Mouse (Mus musculus): ENCODE data around the gene Col12a1.
"Not testable (repeated sequence)": the region's sequence is repeated elsewhere in the genome, so short reads cannot be mapped to it uniquely, and the experiment has no call there.

Gene Col12a1

DNA sequence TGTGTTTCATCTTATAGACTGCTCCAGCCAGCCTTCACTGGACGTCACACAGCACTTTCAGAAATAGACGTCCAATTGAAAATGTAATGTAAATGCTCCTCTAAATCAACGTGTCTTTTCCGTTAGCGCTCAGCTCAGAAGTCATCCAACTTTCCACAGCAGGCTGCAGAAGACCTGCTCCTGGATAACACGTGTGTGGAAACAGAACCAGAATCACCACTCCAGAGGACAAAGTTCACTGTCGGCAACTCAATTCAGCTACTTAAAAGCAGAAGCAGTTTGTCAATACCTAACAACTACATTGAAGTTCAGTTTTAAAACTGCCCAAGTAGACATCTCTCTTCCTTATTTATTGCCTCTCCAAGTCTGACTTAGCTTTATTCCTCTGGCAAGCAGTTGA, 29.3 kb downstream of the Col12a1 start:
- DNase-seq = no peak

DNA sequence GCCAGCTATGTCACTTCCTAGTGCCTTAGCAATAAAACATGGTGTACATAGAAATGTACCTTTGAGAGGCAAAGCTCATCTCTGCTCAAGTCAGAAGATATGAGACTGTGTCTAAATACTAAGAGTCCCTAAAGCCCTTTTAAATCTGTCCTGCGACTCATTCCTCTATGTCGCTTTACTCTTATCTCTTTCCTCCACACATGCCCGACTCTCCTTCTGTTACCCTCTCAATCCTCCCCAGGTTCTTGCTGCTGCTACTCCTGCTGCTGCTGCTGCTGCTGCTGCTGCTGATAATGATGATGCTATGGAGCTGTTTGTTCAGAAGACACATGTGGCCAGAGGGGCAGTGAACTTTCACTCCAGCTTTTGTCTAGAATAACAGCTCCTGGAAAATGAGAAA, 31.4 kb downstream of the Col12a1 start:
- DNase-seq = no peak

DNA sequence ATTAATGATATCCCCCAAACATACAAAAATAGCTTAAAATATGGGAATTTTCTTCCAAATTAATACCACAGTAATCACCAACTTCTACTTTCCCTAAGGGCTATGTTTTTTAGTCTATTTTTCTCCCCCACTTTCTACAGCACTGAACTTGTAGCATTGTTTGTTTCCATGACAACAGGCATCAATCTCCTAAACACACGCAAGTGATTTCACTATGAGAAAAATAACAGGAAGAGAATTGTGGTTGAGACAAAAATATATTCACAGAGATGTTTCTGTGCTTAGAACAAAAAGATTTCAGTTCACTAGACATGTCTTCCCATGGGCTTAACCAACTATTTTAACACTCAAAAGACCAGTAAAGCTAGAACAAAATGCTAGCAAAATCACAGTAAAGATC, 32.6 kb downstream of the Col12a1 start:
- no peak for DNase-seq

DNA sequence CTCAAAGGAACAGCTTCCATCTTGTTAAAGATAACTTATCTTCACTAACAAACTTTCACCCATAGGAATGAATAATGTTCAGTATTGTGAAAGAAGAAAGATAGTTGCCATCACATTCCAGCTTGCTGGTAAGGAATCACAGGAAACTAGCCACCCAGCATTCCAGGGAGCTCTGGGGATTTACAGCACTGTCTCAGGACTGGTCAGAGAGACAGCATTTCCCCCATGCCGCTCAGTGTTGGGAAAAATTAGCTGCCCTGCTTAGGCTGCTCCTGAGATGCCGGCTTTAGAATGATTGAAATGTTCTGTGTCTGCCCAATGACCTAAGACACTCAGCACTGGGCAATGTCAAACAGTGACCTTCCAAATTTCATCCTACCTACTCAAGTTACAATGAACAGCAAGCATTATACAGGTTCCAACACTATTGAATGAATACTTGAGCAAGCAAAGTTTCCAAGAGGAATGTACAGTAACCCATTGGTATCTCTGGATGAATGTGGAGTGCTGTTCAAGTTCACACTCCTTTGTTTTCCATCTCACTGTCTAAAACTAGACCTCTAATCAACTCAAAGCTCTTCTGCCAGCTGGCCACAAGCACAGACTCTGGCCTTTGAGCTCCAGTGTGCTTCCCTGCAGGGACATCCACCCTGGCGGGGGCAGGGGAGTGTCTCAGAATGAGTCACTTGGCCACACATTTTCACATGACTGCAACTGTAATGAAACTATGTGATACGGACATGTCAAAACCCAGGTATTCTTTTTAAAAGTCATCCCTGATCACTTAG, 38.0 kb downstream of the Col12a1 start:
- peak; percentile 5 to 58 for DNase-seq

DNA sequence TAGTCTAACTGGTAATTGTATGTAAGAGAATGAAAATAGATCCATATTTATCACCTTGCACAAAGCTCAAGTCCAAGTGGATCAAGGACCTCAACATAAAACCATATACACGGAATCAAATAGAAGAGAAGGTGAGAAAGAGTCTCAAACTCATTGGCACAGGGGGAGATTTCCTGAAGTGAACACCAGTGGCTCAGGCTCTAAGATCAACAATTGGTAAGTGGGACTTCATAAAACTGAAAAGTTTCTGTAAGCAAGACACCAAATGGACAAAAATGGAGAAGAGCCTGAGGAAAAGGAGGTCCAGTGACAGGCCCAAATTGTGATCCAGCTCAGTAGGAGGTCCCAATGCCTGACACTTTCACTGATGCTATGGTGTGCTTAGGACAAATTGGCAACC, 49.8 kb downstream of the Col12a1 start:
- DNase-seq = not testable (repeated sequence)

DNA sequence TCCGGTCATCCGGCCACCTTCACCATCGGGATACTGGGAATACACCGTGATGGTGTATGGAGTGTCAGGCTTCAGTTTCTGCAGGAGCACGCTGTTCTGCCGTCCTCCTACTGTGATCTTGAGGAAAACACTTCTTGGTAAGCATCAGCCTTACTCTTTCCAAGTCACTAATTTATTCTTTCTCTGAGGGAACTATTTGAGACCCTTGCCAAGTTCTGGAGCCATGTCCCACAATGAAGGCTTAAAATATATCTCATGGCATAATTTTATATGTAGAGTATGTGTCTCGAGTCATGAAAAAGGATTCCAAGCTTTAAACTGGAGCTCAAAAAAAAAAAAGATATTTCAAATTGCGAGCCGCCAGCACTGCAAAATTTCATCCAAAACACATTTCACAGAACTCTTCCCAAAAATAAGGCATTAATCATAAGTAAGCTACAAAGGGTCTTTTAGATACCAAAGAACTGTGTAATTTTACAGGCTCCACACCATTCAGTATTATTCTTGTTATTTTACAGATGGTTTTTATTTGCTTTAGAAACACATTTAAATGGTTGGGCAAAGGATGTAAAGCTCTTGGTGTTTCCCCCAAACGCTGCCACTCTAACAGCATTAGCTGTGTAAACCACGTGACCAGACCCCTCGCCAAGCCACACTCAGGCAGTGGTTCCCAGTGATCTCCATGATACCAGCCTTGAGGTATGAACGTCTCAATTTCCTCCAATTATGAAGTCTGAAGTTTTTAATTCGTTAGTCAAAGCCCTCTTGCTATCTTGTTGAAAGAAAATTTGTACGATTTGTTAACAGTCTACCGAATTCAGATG, 65.1 kb downstream of the Col12a1 start:
- DNase-seq = no peak

DNA sequence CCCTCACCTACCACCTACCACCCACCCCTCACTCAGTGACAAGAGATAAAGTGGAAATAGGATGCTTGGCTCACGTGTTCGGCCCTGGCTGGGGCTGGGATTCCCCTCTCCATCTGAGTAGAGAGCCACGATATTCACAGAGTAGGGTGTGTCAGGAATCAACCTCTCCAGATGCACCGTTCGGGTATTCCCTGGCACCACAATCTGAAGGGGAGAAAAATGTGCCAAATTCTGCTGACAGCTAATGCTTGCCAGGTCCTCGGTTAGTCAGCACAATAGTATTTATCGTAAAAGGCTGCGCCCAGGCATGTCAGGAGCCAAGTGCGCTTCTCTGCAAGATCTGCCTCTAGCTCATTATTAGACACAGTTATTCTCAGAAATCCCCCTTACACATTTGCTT, 70.0 kb downstream of the Col12a1 start:
- no peak for DNase-seq

DNA sequence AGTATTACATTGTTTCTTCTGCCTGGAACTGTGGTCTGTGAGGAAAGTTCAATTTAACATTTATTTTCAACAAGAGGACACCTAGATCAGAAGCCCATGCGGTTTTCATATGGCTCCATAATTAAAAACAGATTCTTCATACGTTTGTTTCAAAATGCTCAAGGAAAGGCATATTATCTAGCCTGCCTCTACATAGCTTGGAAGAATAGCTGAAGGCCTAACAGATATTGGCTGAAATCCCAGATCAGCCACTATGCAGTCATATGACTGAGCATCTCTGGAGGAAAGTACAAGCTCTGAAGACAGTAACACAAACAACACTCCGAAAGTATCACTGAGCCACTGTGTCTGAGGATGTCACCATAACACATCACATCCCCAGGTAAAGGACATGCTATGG, 72.9 kb downstream of the Col12a1 start:
- peak in 1 of 2 experiments; percentile 16 for DNase-seq

DNA sequence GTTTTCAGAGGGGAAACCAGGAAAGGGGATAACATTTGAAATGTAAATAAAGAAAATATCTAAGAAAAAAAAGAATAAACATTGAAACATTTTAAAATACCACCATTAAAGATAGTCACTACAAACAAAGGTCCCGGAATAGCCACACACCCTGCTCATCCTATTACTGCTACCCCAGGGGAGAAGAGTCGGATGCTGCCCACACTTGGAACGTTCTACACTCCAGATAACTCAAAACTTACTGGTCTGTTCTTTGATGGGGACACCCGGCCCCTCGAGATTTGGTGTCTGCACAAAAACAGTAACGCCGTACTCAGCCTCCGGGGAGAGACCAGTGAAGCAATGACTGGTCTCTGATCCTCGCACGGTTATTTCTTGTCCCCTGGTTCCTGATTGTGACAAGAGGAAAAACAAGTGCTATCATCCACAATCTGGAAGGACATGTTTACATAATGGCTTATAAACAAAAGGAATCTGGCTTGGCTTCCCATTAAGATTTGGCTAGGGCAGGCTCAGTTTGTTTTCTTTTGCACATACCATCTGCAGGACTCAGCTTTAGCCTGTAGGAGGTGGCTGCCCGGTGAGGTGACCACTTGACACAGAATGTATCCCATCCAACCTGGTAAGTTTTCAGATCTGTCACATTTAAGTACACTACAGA, 79.1 kb downstream of the Col12a1 start:
- DNase-seq = no peak

DNA sequence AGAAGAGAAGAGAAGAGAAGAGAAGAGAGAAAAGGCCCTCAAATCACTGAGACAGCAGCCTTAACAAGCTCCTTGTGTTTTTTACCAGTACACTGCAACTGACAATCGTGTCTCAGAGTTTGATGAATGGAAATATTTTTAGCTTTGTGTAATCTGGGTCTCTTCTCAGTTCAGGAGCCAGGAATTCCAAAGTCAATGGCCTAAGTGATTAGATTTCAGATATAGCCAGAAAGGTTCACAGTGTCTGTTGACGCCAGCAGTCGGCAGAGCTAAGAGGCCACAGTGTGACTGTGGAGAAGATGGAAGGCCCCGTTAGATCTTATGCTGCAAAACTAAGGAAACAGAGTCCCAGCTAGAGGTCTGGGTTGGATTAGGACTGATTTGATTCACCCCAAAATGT, 80.8 kb downstream of the Col12a1 start:
- no peak for DNase-seq

DNA sequence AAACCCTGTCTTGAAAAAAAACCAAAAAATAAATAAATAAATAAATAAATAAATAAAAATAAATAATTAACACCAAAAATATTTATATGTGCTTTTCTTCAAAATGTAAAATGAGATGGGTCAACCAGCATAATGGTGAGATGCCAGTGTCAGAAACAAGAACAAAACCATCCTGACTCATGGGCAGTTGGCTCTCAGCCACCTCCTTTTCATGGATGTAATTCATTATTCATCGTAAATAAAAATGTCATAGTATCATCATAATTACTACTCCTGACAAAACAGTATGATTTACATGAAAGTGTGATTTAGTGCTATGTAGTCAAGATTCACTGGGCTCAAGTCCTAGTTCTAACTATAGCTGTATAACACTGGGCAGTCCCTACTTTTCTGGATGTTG, 84.6 kb downstream of the Col12a1 start:
- DNase-seq = no peak

DNA sequence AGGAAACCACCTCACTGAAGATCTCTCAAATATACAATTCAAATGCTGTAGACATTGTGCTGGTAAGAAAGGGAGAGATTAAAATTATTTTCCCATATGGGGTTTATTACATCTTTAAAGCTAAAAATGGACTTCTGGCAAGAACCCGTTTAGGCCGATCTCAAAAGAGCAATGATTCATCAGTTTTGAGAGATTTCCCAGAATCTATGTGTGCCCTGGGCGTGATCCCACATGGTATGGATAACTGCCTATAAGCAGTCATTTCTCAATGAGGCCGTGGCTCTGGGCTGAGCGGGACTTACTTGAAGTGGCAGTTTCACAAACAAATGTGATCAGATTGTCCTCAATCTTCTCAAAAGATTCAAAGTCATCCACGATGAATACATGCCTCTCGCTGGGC, 87.4 kb downstream of the Col12a1 start:
- DNase-seq = no peak

DNA sequence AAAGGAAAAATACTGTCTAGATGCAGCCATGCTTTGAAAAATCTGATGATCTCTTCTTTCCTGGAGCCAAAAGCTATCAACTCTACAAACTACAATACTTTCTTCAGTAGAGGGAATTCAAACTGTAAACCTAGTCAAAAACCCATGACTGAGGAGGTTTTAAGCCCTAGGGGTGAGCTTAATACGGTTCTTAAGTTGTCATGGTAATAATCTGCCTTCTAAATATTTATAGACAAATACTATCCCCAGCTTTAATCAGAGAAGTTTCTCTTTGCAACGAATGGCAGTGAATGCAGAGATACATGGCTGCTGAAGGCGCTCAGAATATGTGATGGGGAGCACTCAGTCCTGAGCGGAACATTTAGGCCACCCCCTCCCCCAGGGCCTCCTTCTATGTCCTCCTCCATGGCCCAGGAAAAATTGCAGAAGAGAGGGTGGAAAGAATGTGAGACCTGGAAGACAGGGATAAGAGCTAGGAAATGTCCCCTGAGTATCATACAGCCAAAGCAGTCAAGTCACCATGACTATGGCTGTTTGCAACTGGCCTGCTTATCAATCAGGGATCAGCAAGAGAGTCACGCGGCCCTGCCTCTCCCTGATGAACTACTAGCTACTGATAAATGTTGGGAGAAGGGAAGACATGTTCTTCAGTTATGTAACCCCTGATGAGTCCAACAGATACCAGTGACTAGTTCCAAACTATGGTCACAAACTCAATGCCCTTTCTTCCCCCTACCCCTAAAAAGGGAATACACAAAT, 99.6 kb downstream of the Col12a1 start:
- DNase-seq = no peak

DNA sequence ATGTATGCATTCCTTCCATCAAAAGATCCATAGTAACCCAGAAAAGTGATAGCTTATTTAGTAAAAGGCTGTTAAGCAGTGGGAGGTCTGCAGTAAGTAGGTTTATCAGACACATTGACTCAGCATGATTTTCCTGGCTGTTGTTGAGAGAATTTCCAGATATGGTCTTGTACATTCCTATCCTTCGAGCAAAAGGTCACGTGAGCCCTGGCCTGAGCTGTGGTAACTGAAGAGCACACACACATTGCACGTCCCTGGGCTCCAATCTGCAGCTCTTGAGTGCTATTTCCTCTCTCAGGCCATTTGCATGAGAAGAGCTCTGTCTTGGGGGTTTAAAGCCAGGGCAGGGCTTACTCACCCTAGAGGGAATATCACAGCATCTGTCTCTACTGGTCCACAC, 101.3 kb downstream of the Col12a1 start:
- peak; percentile 42 to 57 for DNase-seq

DNA sequence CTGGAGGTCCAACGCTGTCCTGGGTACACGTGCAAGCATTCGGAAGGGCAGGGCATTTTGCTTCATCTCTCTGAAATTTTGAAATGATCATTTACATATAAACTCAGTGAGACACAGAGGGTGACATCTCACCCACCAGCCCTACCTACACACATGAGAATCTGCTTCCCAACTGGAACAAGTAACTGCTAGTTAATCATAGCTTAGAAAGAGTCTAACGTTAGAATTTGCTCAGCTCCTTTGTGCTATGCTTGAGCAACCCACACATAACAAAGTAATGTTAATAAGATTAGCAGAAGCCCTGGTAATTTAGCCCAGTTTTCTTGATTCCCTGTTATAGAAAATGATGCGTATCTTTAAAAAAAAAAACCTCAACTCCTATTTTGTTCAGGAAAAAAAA, 102.6 kb downstream of the Col12a1 start:
- DNase-seq = no peak

DNA sequence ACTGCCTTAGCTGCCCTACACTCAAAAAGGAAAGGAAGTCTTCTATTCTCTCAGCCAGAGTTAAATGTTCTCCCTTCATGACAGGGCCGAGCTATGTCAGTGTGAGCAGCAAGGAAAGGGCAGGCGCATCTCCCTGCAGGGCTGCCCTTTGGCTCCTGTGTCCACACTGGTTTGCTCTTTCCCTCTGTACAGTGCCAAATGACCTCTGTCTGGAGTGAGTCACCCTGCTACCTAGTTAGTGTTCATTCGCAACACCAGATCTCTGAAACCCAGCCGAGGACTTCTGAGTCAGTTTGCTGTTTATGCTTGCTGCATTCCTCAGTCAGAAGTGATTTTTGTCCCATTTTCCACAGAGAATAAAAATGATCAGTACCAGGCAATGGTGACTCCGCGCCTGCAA, 108.3 kb downstream of the Col12a1 start:
- DNase-seq = peak; percentile 73 to 90

DNA sequence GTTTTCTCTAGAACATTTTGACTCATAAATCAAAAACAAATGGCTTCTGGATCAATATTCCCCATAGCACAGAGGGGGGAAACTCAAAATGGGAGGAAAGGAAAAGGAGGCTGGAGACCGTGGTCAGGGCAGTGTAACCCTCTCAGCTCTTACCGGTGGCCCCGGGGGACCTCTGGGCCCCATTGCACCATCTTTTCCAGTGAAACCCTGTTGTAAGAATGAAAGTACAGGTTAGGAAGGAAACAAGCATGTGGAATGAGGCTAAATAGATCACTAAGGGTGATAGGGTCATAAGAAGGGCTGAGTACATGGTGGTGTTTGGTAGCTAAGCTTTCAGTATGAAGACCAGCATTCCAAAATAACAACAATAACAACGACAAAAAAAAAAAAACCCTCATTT, 109.0 kb downstream of the Col12a1 start:
- DNase-seq = no peak

DNA sequence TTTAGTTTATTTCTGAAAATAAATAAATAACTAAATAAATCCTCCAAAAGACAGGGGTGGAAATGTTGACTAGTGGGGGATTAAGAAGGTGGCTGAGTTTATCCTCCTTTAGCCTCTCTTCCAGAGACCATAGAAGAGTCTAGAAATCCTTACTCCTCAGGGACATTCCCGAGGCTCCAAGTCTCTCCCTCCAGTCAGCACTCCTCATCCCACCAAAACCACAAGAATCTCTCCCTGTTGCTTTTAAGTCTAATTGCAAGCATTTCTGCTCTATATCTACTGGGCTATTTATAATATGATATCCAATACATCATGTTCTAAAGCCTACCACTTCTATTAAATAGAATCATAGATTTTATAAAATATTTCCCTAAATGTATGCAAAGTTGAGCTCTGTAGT, 109.8 kb downstream of the Col12a1 start:
- DNase-seq = no peak

DNA sequence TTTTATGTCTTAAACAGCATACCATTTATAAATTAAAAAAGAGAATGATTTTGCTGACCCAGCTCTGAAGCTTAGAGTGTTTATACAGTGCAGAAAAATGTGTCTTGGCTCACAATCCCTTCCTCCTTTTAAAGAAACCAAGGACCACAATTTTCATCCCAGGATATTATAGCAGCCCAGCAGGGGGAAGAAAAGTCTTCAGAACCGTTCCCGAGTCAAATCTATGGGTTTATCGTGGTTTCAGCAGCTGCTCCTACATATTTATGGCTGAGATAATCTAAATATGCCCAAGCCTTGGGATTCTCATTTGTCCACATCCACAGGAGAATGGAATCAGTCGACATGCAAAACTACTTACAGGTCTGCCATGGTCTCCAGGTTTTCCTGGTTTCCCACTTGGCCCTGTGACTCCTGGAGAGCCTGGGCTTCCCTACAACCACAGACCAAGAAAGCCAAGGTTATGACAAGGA, 110.5 kb downstream of the Col12a1 start:
- DNase-seq = no peak

DNA sequence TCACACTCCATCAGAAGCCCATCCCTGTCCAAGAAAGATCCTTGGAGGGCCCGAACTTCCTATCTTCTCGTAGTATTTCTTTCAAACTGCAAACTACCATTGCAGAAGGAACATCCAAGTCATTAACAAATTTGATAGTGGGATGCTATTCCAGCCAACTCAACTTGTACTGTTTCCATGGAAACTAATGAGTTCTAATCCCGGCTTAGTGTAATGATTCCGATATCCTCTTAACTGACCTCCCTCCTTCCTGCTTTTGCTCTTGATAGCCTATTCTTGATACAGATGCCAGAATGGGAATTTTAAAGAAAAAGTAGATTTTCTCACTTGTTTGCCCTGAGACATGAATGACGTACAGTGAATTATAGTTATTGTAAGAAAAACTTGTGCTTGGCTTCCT, 112.5 kb downstream of the Col12a1 start:
- no peak for DNase-seq

DNA sequence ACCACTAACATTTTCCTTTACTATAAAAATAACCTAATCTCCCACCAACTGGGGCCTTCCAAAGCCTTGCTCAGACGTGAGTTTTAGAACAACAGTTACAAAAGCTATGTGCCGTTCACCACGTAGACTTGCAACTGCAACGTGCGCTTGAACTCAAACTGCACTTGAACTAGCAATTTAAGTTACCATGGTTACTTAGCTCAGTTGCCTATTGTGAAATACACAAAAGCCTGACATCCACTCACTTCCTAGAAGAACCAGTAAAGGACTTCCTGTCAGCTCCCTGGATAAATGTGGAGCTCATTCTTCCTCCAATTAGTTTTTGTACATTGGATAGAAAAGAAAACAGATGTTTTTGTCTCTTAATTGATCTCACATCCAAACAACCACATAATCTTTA, 112.9 kb downstream of the Col12a1 start:
- DNase-seq = no peak

DNA sequence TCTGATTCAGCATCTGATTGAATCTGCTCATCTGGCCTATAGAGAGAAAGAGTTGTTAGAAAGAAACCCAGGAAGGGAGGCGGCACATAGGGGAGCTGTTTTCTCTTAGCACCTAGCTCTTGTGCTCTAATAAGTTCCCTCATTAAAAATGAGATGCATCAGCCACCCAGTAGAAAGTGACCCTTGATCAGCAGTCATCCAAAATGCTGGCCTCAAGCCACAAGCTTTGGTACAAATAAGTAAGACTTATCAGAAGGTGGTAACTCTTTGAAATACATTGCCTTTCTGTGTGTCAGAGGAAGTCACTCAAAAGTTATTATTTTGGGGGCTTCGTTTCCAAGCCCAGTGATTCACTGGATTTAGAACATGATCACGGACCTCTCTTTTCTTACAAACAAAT, 114.1 kb downstream of the Col12a1 start:
- peak; percentile 73 to 76 for DNase-seq

DNA sequence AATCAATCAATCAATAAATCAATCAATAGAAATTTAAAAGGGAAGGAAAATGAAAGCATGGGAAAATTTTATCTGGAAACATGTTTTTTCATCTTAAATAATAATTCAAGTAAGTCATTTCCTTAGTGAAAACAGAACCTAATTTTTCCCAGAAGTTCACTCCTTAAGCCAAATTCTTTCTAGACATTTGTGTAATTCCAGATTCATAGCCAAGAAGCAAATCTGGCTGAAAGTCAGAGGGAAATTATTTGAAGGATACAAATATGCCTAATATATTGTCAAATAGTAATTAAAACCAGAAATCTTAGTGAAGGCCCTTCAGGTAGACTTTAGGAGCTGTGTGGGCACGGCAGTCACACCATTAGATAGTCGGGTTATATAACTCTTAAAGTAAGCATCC, 115.2 kb downstream of the Col12a1 start:
- no peak for DNase-seq

All from kidney, postnatal 25 days (tissue).